Mouse (Mus musculus) limb, embryonic 10.5 days (tissue): ENCODE measurements around the gene Sgsm1. TPM values are rescaled to one million over a fixed set of nuclear protein-coding genes. Genes with fewer than 3 reads are reported as not detected.
"Not testable (repeated sequence)": the region's sequence is repeated elsewhere in the genome, so short reads cannot be mapped to it uniquely, and the experiment has no call there.

ENCODE experiments used
- DNase-seq: peaks from one replicate; pipeline ENCODE4 v3.0.0-alpha.2; 2017; ENCODE audit warnings: low spot score
- H3K27ac ChIP-seq: fragments of 300-500 bp; sonication (generic); 2 replicates; pipeline ENCODE4 v1.5.1; 2016; ENCODE audit warnings: mild to moderate bottlenecking
- H3K27me3 ChIP-seq: fragments of 300-500 bp; sonication (generic); 2 replicates; pipeline ENCODE4 v1.6.1; 2016; ENCODE audit warnings: low read depth, mild to moderate bottlenecking; ENCODE audit not compliant: poor library complexity, severe bottlenecking
- H3K36me3 ChIP-seq: fragments of 300-500 bp; sonication (generic); 2 replicates; pipeline ENCODE4 v1.6.1; 2016; ENCODE audit warnings: mild to moderate bottlenecking, moderate library complexity
- H3K4me1 ChIP-seq: fragments of 300-500 bp; sonication (generic); 2 replicates; pipeline ENCODE4 v1.6.1; 2016
- H3K4me3 ChIP-seq: fragments of 300-500 bp; sonication (generic); 2 replicates; pipeline ENCODE4 v1.5.1; 2016; ENCODE audit warnings: mild to moderate bottlenecking, moderate library complexity
- H3K9me3 ChIP-seq: fragments of 300-500 bp; sonication (generic); replicated peaks from 2 replicates; pipeline ENCODE4 v1.6.1; 2016; ENCODE audit warnings: mild to moderate bottlenecking
- WGBS: fragments of 180-500 bp; shearing (Covaris S2); methylation state at CpG from one replicate; pipeline ENCODE4 v1.1.7; 2016; 5-methylcytosine and 5-hydroxymethylcytosine counted together
- polyA plus RNA-seq: library from polyadenylated mRNA; unstranded; fragments of >200 nt; fragmentation: Nextera tagmentation; extraction: Ambion mirVana; gene quantifications from 2 replicates; pipeline ENCODE4 v1.2.1, GENCODE M21; 2016

Gene Sgsm1
- polyA plus RNA-seq = 13.4 and 15.1 TPM in 2 replicates

DNA sequence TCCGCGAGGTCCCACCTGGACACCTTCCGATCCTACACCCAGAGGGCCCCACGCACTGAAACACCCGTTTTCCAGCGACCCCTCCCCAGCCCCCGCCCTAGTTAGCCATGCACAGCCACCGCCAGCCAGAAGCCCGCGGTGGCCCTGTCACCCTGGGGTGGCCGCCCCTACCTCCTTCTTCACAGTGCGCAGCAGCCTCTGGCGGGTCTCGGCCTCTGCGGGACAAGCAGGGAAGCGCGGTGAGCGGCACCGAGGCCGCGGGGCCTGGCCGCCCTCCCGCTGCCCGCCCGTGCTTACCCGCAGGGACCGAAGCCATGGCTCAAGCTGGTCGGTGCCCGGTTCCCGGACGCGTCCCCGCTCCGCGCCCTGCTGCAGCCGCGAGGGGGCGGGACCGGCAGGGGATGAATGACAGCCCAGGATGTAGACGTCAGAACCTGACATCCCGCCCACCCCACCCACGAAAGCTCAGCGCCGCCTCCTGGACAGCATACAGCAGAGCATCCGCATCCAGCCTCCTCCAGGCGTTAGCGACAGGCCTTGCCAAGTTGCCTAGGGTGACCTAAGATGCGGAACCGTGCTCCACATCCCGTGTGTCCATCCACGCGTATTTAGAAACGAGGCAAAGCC, at the start of gene Sgsm1:
Gene Sgsm1, minus strand, starts transcription at position 410 of the 627 bp plus-strand sequence.
- Histone ChIP-seq H3K27me3 (peaks cover 75% of the 10 kb centered on the region), H3K36me3 (no peaks in the 10 kb centered on the region), H3K9me3 (no peaks in the 10 kb centered on the region), H3K4me3 (peak within 1 kb of the TSS; percentile 71), H3K4me1 (peaks cover 48% of the 10 kb centered on the region), H3K27ac (peak within 1 kb of the TSS; percentile 70)
- DNase-seq = peak; percentile 87
- WGBS = 4% methylated on average over 53 of the region's 53 CpGs

DNA sequence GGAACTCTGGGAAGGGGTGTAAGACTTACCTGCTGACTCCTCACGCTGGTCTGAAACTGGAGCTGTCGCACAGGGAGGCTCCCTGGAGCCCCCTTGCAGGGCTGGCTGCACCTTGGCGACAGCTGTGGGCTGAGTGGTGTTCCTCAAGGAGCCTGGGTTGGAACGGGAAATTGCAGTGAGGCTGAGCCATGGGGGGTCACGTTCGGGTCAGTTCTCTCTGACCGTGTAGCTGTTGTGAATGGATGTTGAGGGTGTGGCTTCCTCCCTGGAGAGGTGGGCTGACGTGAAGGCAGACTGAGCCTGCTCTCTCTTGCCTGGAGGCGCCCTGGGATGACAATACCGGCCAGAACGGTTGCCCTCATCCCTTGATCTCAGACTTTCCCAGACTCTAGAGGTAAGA, 48.2 kb upstream of the Sgsm1 start:
- no peaks in the 10 kb centered on the region for H3K36me3 ChIP-seq
- DNase-seq = no peak
- no peaks in the 10 kb centered on the region for H3K9me3 ChIP-seq
- peaks cover 29% of the 10 kb centered on the region for H3K4me1 ChIP-seq
- peaks cover 17% of the 10 kb centered on the region for H3K27me3 ChIP-seq
- H3K4me3 ChIP-seq = 0 out of 2 replicates have a peak overlapping the region, but pooled peaks have one; percentile 4
- H3K27ac ChIP-seq = no peak overlapping the region
- 4% methylated on average over 11 of the region's 11 CpGs for WGBS

DNA sequence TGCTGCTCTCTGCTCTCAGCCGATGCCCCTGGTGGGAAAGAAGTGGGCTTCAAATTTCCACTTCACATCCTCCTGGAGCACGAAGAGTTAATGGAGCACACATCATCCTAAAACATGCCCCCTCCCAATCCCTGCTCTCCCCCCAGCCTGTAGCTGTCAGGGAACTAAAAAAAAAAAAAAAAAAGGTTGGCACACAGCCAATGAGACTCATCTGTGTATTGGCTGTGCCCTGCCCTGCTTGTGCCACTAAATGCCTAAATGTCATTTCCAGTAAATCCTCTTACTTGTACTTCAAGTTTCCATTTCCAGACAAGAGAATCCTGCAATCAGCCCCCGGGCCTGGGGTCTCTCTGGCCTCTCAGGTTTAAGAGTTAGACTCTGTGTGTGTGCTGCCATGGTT, 47.1 kb upstream of the Sgsm1 start:
- DNase-seq = no peak
- WGBS = 68% methylated on average over 3 of the region's 3 CpGs
- Histone ChIP-seq H3K27ac (no peak overlapping the region), H3K36me3 (no peaks in the 10 kb centered on the region), H3K9me3 (no peaks in the 10 kb centered on the region), H3K27me3 (peaks cover 29% of the 10 kb centered on the region), H3K4me1 (peaks cover 29% of the 10 kb centered on the region), H3K4me3 (no peak overlapping the region)

DNA sequence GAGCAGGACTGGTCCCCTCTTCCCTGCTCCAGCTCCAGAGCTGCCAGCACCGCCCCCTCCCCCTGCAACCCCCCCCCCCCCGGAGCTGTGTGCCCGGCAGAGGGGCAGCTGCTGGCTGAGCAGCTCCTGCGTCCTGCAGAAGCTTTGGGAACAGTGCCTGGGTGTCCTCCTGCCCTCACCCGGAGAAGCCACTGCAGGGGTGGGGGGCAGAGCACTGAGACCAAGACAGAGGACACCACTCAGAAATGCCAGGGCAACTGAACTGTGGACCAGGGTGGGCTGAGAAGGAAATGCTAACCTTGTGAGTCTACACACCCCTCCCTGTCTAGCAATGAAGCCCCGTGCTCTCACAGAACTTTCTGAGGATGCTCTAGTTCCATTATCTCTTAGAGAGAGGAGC, 46.6 kb upstream of the Sgsm1 start, which contains the start of gene Aym1:
Gene Aym1, plus strand, starts transcription at position 109 of the 400 bp plus-strand sequence.
- DNase-seq = no peak
- H3K27me3 ChIP-seq = peaks cover 33% of the 10 kb centered on the region
- 53% methylated on average over 3 of the region's 6 CpGs for WGBS
- no peaks in the 10 kb centered on the region for H3K36me3 ChIP-seq
- H3K27ac ChIP-seq = no peak within 1 kb of the TSS
- no peaks in the 10 kb centered on the region for H3K9me3 ChIP-seq
- H3K4me1 ChIP-seq = peaks cover 29% of the 10 kb centered on the region
- H3K4me3 ChIP-seq = no peak within 1 kb of the TSS

DNA sequence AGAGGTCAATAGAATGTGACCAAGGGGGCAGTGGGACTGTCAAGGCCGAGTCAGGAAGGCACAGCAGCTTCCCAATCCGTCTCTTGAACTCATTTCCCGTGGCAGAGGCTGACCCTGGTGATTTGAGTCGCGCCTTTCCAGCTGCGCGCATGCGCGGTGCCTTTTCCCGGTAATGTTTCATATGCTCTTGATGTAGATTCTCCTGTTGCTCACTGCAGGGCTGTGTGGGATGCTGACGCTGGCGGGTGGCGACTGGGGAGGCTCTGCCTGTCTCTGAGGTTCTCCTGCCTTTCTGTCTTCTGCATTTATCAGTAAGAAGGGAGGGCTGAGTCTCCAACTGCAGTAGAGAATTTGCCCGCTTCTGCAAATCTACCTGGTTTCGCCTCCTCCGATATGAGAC, 43.7 kb upstream of the Sgsm1 start:
- H3K4me3 ChIP-seq = no peak overlapping the region
- DNase-seq = no peak
- no peaks in the 10 kb centered on the region for H3K9me3 ChIP-seq
- no peak overlapping the region for H3K27ac ChIP-seq
- peaks cover 34% of the 10 kb centered on the region for H3K4me1 ChIP-seq
- 39% methylated on average over 16 of the region's 16 CpGs for WGBS
- no peaks in the 10 kb centered on the region for H3K36me3 ChIP-seq
- H3K27me3 ChIP-seq = peaks cover 60% of the 10 kb centered on the region

DNA sequence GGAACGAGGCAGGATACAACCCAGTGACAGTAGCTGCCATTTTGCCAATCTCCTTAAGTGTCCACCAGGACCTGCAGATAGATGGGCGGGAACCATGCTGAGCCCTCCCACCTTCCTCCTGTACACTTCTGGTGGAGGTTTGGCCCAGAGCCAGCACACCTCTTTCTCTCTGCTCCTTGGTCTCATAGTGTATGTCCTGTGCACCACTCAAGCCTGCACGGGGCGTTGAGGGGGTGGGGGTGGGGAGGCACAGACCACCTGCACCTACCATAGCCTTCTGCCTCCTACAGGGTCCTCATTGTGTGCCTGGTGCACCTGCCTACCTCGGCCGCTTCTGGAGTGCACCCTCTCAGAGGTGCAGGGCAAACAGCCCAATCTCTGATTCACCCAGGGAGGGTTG, 42.0 kb upstream of the Sgsm1 start:
- H3K4me1 ChIP-seq = peaks cover 37% of the 10 kb centered on the region
- H3K9me3 ChIP-seq = no peaks in the 10 kb centered on the region
- H3K36me3 ChIP-seq = no peaks in the 10 kb centered on the region
- H3K27me3 ChIP-seq = peaks cover 77% of the 10 kb centered on the region
- no peak for DNase-seq
- no peak overlapping the region for H3K4me3 ChIP-seq
- 82% methylated on average over 6 of the region's 6 CpGs for WGBS
- no peak overlapping the region for H3K27ac ChIP-seq

DNA sequence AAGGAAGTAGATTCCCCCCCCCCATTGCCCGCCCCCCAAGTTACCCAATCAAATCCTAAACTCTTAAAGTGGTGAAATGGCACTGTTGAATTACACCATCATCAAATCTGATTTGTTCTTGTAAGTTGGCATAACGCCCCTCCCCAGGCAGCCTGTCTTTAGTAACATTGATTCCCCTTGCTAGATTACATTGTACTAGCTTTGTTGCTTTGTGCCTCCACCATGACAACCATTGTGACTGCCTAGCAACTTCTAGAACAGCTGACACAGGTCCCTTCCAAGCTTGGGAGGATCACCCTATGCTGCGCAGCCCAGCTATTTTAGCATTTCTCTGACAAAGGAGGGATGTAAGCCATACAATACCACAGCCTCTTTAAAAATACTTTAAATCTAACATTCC, 41.2 kb upstream of the Sgsm1 start:
- H3K27ac ChIP-seq = no peak overlapping the region
- WGBS = 87% methylated on average over 3 of the region's 3 CpGs
- no peak for DNase-seq
- H3K4me1 ChIP-seq = peaks cover 32% of the 10 kb centered on the region
- H3K27me3 ChIP-seq = peaks cover 82% of the 10 kb centered on the region
- no peak overlapping the region for H3K4me3 ChIP-seq
- no peaks in the 10 kb centered on the region for H3K36me3 ChIP-seq
- H3K9me3 ChIP-seq = no peaks in the 10 kb centered on the region

DNA sequence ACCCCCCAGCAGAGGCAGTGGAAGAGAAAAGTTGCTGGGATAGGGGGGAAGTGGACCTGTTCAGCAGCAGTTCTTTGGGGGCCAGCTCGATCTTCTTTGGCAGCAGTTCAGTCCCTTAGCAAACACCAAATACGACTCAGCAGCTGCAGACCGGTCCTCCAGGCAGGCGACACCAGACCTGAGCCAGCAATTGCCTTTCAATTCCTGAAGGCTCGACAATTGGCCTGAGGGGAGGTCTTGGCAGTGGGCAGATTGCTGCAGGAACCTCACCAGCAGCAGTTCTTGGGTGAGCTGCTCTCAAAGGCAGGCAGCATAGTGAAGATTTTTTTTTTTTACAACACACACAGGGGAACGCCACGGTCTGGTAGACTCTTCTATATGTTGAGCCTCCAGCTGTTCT, 39.2 kb upstream of the Sgsm1 start:
- no peaks in the 10 kb centered on the region for H3K9me3 ChIP-seq
- H3K4me1 ChIP-seq = peaks cover 40% of the 10 kb centered on the region
- no peak overlapping the region for H3K4me3 ChIP-seq
- 33% methylated on average over 7 of the region's 7 CpGs for WGBS
- H3K27ac ChIP-seq = no peak overlapping the region
- DNase-seq = no peak
- no peaks in the 10 kb centered on the region for H3K36me3 ChIP-seq
- peaks cover 96% of the 10 kb centered on the region for H3K27me3 ChIP-seq

DNA sequence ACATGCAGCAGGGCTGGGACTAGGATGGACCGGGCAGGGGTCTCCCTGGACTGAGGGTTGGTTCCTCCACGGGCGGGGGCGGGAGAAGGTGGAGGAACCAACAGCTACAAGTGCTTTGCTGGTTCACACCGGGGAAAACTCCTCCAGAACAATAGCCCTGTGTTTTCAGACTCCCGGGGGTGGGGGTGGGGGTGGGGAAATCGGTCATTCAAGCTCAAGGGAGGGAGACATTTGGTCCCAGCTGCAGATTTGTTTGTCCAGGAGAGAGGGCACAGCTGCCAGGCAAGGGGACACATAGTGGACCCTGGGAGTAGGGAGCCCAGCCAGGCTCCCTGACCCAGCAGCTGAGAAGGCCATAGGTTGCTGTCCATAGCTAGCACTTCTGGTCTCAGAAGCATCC, 38.6 kb upstream of the Sgsm1 start:
- WGBS = 15% methylated on average over 7 of the region's 7 CpGs
- peaks cover 38% of the 10 kb centered on the region for H3K4me1 ChIP-seq
- no peak for DNase-seq
- no peak overlapping the region for H3K4me3 ChIP-seq
- H3K27ac ChIP-seq = no peak overlapping the region
- no peaks in the 10 kb centered on the region for H3K9me3 ChIP-seq
- H3K36me3 ChIP-seq = no peaks in the 10 kb centered on the region
- H3K27me3 ChIP-seq = peaks cover 98% of the 10 kb centered on the region

DNA sequence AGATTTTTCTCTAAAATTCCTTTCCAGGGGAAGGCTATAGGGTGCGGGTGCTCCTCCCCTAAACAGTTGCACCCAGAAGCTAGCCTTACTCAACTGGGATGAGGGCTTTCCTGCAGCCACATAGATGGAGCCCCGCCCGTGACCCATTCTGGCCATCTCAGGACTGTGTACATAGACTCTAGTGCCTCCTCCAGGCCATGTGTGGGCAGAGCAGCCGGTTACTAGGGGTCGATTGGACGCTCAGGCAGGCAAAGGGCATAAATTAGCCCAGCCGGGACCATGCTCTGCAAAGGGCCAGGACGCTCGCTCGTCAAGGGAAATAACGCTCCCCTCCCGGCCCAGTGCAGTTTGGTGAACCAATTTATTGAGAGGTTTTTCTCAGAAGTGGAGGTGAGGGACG, 38.0 kb upstream of the Sgsm1 start:
- 18% methylated on average over 13 of the region's 13 CpGs for WGBS
- Histone ChIP-seq H3K27ac (no peak overlapping the region; the same call in 1 of the 2 replicates), H3K27me3 (peaks cover 98% of the 10 kb centered on the region), H3K4me3 (no peak overlapping the region), H3K36me3 (no peaks in the 10 kb centered on the region), H3K9me3 (no peaks in the 10 kb centered on the region), H3K4me1 (peaks cover 36% of the 10 kb centered on the region)
- peak; percentile 49 for DNase-seq

DNA sequence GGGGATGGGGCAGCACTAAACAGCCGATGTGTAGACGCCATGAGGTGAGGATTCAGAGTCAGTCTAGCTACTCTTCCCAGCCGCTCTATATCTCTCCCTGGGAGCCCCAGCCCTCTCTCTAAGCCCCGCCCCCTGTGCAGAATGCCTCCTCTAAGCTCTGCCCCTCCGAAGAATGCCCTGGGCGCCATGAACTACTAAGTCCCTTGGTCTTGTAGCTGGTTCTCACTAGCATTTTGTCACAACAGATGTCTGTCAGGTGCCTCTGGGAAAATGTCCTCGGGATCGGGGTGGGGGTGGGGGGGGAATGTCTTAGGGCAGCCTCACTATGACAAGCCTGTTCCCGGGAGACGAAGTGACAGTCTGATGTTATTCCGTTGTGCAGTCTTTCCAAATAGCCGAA, 37.0 kb upstream of the Sgsm1 start:
- Histone ChIP-seq H3K36me3 (no peaks in the 10 kb centered on the region), H3K27me3 (peaks cover 97% of the 10 kb centered on the region), H3K4me1 (peaks cover 36% of the 10 kb centered on the region), H3K4me3 (no peak overlapping the region), H3K9me3 (no peaks in the 10 kb centered on the region), H3K27ac (no peak overlapping the region)
- DNase-seq = no peak
- WGBS = 38% methylated on average over 12 of the region's 12 CpGs

DNA sequence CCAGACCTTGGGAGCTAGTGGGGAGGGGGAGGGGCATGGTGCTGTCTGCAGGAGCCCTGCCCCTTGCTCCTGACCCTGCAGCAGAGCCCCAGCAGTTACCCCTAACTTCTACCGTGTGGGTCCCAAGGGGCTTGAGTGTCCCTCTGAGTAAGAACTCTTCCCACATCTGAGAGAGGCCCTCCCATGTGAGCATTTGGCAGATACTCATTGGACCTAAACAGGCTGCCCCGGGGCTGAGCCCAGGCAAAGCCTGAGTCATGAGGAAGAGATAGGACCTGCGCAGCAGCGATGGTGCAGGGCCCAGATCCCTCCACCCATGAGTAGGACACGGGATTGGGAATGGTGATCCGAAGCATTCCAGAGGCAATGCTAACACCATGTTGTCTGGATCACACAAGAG, 36.1 kb upstream of the Sgsm1 start:
- H3K9me3 ChIP-seq, H3K4me3 ChIP-seq, DNase-seq, H3K27ac ChIP-seq, H3K36me3 ChIP-seq: not testable (repeated sequence)
- 42% methylated on average over 6 of the region's 6 CpGs for WGBS
- H3K4me1 ChIP-seq = peaks cover 36% of the 10 kb centered on the region
- H3K27me3 ChIP-seq = peaks cover 96% of the 10 kb centered on the region

DNA sequence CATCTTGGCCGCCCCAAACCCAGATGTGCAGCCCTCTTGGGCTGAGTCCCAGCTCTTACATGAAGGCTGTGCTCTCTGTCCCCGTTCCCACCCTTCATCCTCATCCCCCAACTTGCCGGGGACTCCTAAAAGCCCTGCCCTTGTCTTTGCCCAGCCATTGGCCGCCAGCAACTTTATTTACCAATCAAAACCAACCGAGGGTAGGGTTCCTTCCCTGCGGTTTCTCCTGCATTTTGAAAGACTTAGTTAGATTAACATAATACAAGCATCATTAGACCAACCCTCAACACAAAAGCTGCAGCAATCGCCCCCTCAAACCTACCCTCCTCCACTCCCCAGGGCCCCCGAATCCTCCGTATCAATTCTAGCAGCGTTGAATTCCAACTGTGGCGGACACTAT, 35.2 kb upstream of the Sgsm1 start:
- H3K9me3 ChIP-seq = no peaks in the 10 kb centered on the region
- H3K4me3 ChIP-seq = no peak overlapping the region
- 11% methylated on average over 11 of the region's 11 CpGs for WGBS
- no peak for DNase-seq
- no peak overlapping the region for H3K27ac ChIP-seq
- peaks cover 97% of the 10 kb centered on the region for H3K27me3 ChIP-seq
- peaks cover 36% of the 10 kb centered on the region for H3K4me1 ChIP-seq
- H3K36me3 ChIP-seq = no peaks in the 10 kb centered on the region
